Mouse (Mus musculus): ENCODE data around the gene Sirpa. TPM values are rescaled to one million over a fixed set of nuclear protein-coding genes. Genes with fewer than 3 reads are reported as not detected.

Sirpa gene
- total and polyA plus RNA-seq, 3 experiments: 20.4 to 30.6 (median 27.1) TPM

DNA sequence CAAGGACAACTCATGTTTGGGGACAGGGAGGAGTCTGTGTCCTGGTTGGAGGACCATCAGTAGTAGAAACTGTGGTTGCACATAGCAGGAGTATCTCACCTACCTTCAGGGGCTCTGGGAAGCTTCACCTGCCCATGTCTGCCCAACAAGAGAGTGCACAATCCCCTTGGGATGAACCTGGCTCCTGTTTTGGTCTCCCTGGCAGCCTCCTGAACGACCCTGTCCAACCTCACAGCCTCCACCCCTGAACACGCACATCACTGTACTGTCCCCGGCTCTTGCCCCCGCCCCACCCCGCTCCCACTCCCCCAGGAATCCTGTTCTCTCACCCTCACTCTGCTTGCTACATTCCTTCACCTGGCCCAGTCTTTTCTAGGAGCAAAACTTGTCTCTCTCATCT, 30.3 kb downstream of the Sirpa start:
- dilution Hi-C loops (cut with MboI; ENCODE audit: extremely low pct_ligation_motif_present, extremely low pct_unique_long_range_greater_than_20kb, low sequenced_read_pairs) (no loop called here), in situ Hi-C loops (cut with MboI; ENCODE audit: low pct_ligation_motif_present, low pct_unique_long_range_greater_than_20kb, low sequenced_read_pairs) (no loop called here)
- H3K79me2 ChIP-seq (replicated peaks; ENCODE audit: control insufficient read depth, extremely low read depth, insufficient read depth, poor library complexity, severe bottlenecking): no peaks in the 10 kb centered on the region
- no peak overlapping the region for H3K4me2 ChIP-seq (ENCODE audit: insufficient read depth, low read depth, poor library complexity, severe bottlenecking)
- no peak overlapping the region for H3K4me3 ChIP-seq (replicated peaks in 1 of 3; ENCODE audit: low read depth in 2 of 3, low read length in 2 of 3, poor library complexity in 1 of 3)
- H3K27ac ChIP-seq (ENCODE audit: insufficient read depth, low read depth): no peak overlapping the region
- H3K36me3 ChIP-seq (replicated peaks in 1 of 2; ENCODE audit: control insufficient read depth in 1 of 2, insufficient read depth in 1 of 2, low read length in 1 of 2): peaks cover 12 to 66% of the 10 kb centered on the region in 2 experiments
- peaks cover 20 to 46% of the 10 kb centered on the region in 2 experiments for H3K4me1 ChIP-seq (ENCODE audit: control insufficient read depth in 1 of 2, insufficient read depth in 2 of 2)
- H3K9ac ChIP-seq (ENCODE audit: insufficient read depth, low read depth): no peak overlapping the region
- TF ChIP-seq JUND (conservative IDR thresholded peaks at IDR 0.05; ENCODE audit: low read depth, low read length) (no peak), MAX (IDR thresholded peaks at IDR 0.05; ENCODE audit: low read length) (no peak), E2F4 (IDR thresholded peaks at IDR 0.05; ENCODE audit: insufficient replicate concordance, low read depth, low read length) (no peak), USF1 (IDR thresholded peaks at IDR 0.05; ENCODE audit: low read depth, low read length) (no peak), NELFE (IDR thresholded peaks at IDR 0.05; ENCODE audit: low read depth, low read length) (no peak), NRF1 (IDR thresholded peaks at IDR 0.05; ENCODE audit: low read depth, low read length) (no peak), TBP (conservative IDR thresholded peaks at IDR 0.05; ENCODE audit: low read depth, low read length) (no peak), MAZ (IDR thresholded peaks at IDR 0.05; ENCODE audit: low read depth, low read length) (no peak), ELF1 (IDR thresholded peaks at IDR 0.05; ENCODE audit: low read depth, low read length) (no peak), MXI1 (IDR thresholded peaks at IDR 0.05; ENCODE audit: low read depth, low read length) (no peak), ZMIZ1 (IDR thresholded peaks at IDR 0.05; ENCODE audit: low read depth, low read length) (no peak)
- no peak for DNase-seq (ENCODE audit: extremely low read depth)
- H3K27me3 ChIP-seq (replicated peaks): no peaks in the 10 kb centered on the region
- H3K9me3 ChIP-seq (replicated peaks; ENCODE audit: low read length): no peaks in the 10 kb centered on the region

DNA sequence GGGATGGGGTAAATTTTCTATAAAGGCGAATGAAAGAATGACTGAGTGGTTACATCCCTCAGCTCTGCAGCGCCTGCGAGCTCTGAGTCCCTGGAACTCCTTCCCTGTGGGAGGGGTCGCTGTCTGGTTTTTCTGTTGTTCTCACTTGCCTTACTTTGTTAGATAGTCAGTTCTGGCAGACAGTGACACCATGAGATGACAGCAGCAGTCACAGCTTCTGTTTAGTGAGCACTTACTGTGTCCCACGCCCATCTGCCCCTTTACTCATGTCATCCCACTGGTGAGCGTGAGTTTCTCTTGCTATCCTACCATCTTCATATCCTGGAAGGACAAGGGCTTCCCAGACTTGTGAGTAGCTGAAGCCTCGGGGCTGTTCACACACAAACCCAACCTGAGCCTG, 31.1 kb downstream of the Sirpa start:
- dilution Hi-C loops (cut with MboI; ENCODE audit: extremely low pct_ligation_motif_present, extremely low pct_unique_long_range_greater_than_20kb, low sequenced_read_pairs): no loop called here
- no peak for DNase-seq (ENCODE audit: extremely low read depth)
- in situ Hi-C loops (cut with MboI; ENCODE audit: low pct_ligation_motif_present, low pct_unique_long_range_greater_than_20kb, low sequenced_read_pairs): no loop called here

More for the DNA sequence above, 31.1 kb downstream of the Sirpa start:
- Histone ChIP-seq H3K4me2 (ENCODE audit: insufficient read depth, low read depth, poor library complexity, severe bottlenecking) (no peak overlapping the region), H3K9me3 (replicated peaks; ENCODE audit: low read length) (no peaks in the 10 kb centered on the region), H3K9ac (ENCODE audit: insufficient read depth, low read depth) (no peak overlapping the region), H3K79me2 (replicated peaks; ENCODE audit: control insufficient read depth, extremely low read depth, insufficient read depth, poor library complexity, severe bottlenecking) (no peaks in the 10 kb centered on the region), H3K36me3 (replicated peaks in 1 of 2; ENCODE audit: control insufficient read depth in 1 of 2, insufficient read depth in 1 of 2, low read length in 1 of 2) (peaks cover 12 to 63% of the 10 kb centered on the region in 2 experiments), H3K27me3 (replicated peaks) (no peaks in the 10 kb centered on the region), H3K4me1 (ENCODE audit: control insufficient read depth in 1 of 2, insufficient read depth in 2 of 2) (peaks cover 26 to 54% of the 10 kb centered on the region in 2 experiments), H3K4me3 (replicated peaks in 1 of 3; ENCODE audit: low read depth in 2 of 3, low read length in 2 of 3, poor library complexity in 1 of 3) (no peak overlapping the region), H3K27ac (ENCODE audit: insufficient read depth, low read depth) (no peak overlapping the region)
- no peak for TF ChIP-seq BHLHE40 (IDR thresholded peaks at IDR 0.05; ENCODE audit: low read depth, low read length)
- no peak for TF ChIP-seq SIN3A (IDR thresholded peaks at IDR 0.05; ENCODE audit: low read length)
- no peak for TF ChIP-seq POLR2AphosphoS2 (IDR thresholded peaks at IDR 0.05; ENCODE audit: low read depth, low read length)
- TF ChIP-seq HCFC1 (IDR thresholded peaks at IDR 0.05; ENCODE audit: low read depth, low read length): no peak
- TF ChIP-seq EP300 (IDR thresholded peaks at IDR 0.05; ENCODE audit: low read length): no peak
- no peak for TF ChIP-seq USF2 (conservative IDR thresholded peaks at IDR 0.05; ENCODE audit: low read depth, low read length)
- TF ChIP-seq POLR2A (IDR thresholded peaks at IDR 0.05; ENCODE audit: low read depth, low read length): no peak
- no peak for TF ChIP-seq CHD2 (IDR thresholded peaks at IDR 0.05; ENCODE audit: low read length)
- TF ChIP-seq SMC3 (IDR thresholded peaks at IDR 0.05; ENCODE audit: low read depth, low read length): no peak
- TF ChIP-seq ELF1 (IDR thresholded peaks at IDR 0.05; ENCODE audit: low read depth, low read length): no peak
- no peak for TF ChIP-seq RAD21 (IDR thresholded peaks at IDR 0.05; ENCODE audit: low read depth, low read length)
- TF ChIP-seq ZKSCAN1 (IDR thresholded peaks at IDR 0.05; ENCODE audit: borderline replicate concordance, low read depth, low read length): no peak
- no peak for TF ChIP-seq ZNF384 (IDR thresholded peaks at IDR 0.05; ENCODE audit: low read depth, low read length)
- no peak for TF ChIP-seq RCOR1 (conservative IDR thresholded peaks at IDR 0.05; ENCODE audit: low read depth, low read length)
- TF ChIP-seq CTCF (conservative IDR thresholded peaks at IDR 0.05 in 1 of 2, IDR thresholded peaks at IDR 0.05 in 1 of 2; ENCODE audit: low read depth in 2 of 2, low read length in 2 of 2): no peak
- no peak for TF ChIP-seq JUN (IDR thresholded peaks at IDR 0.05; ENCODE audit: insufficient read depth, low read depth, low read length)
- no peak for TF ChIP-seq MAZ (IDR thresholded peaks at IDR 0.05; ENCODE audit: low read depth, low read length)
- no peak for TF ChIP-seq PAX5 (IDR thresholded peaks at IDR 0.05; ENCODE audit: low read length)
